Mouse (Mus musculus) cerebellum, adult 2 months (tissue): ENCODE results near the gene Aicda.

Experiments
- CTCF ChIP-seq: fragments of 200-500 bp; IDR thresholded peaks from 2 replicates; pipeline ENCODE4 v1.5.1; 2011; ENCODE audit warnings: low read depth, mild to moderate bottlenecking, control low read depth, low read length, moderate library complexity, borderline replicate concordance; ENCODE audit not compliant: insufficient read depth
- POLR2A ChIP-seq: fragments of 200-500 bp; IDR thresholded peaks from 2 replicates; pipeline ENCODE4 v1.6.1; 2011; ENCODE audit warnings: low read length, control low read depth, borderline replicate concordance; ENCODE audit not compliant: insufficient read depth

GRCm38 (mm10) chr6:122522595-122522994 lies 31.0 kb upstream of the Aicda start:
- TF ChIP-seq CTCF (no peak), POLR2A (no peak)
